8 mouse cellular contexts compared by ENCODE assay signal in the genomic region with DNA sequence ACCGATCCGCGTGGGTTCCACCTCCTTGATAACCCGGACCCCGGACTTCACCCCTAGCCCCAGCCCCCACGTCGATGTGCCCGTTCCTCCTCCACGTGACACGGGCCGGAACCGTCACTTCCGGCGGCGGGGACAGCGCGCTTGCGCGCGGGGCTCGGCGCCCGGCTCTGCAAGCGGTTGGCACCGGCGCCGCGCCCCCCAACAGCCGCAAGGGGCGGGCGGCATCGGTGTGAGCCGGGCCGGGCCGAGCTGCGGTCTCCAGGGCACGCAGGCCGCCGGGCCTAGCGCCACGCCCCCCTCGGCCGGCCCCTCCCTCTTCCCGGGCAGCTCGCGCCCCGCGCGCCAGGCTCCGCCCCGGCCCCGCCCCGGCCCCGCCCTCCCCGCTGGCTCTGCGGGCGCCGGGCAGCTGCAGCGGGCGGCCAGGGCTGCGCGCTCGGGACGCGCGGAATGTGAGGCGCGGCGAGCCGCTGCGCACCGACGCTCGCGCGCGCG. TPM values are rescaled to one million over a fixed set of nuclear protein-coding genes. Genes with fewer than 3 reads are reported as not detected.
DNase-seq lines count a peak whose midpoint lies in the region; TF ChIP-seq lines count a peak whose summit lies in the region.

Gene Bmp2k (plus strand): TSS at position 380 of the 492 bp plus-strand sequence.

- DNase-seq in adipocyte (ENCODE audit: low spot score): peak; percentile 87
- peak; percentile 91 for DNase-seq in gastrocnemius, postnatal 10 days
- peak; percentile 90 for DNase-seq in induced T-regulatory cell, adult 2 months (ENCODE audit: low read depth)
- DNase-seq in left cerebral cortex, adult 9 months (ENCODE audit: low spot score in 2 of 2): peak; percentile 80 to 87
- peak; percentile 86 to 90 for DNase-seq in right cerebral cortex, adult 2 months (ENCODE audit: low spot score in 2 of 2)
- DNase-seq in urinary bladder, postnatal 10 days (ENCODE audit: low spot score): peak; percentile 44

- H3K9me3 ChIP-seq in megakaryocyte, embryonic 14.5 days: no peaks in the 10 kb centered on the region

- H3K27ac ChIP-seq in cortical plate, adult 2 months (ENCODE audit: insufficient read depth, low read length): peak within 1 kb of the TSS; percentile 94

- no peak for TF ChIP-seq CTCF in cortical plate, adult 2 months (IDR thresholded peaks at IDR 0.05; ENCODE audit: extremely low read depth, insufficient read depth, low read length)

- H3K36me3 ChIP-seq in megakaryocyte, embryonic 14.5 days (replicated peaks; ENCODE audit: low read length): peaks cover 40% of the 10 kb centered on the region

- peak within 1 kb of the TSS; percentile 66 for H3K4me3 ChIP-seq in cortical plate, adult 2 months (ENCODE audit: insufficient read depth, low read length)
- peak within 1 kb of the TSS; percentile 98 for H3K4me3 ChIP-seq in megakaryocyte, embryonic 14.5 days (replicated peaks)

- 0 out of 2 replicates have a peak, but pooled peaks cover 1% of the 10 kb centered on the region for H3K4me1 ChIP-seq in cortical plate, adult 2 months (ENCODE audit: control insufficient read depth, insufficient read depth, low read length)
- H3K4me1 ChIP-seq in megakaryocyte, embryonic 14.5 days: peaks cover 70% of the 10 kb centered on the region

- 0 out of 2 replicates have a peak, but pooled peaks have one; percentile 7 for TF ChIP-seq POLR2A in cortical plate, adult 2 months (IDR thresholded peaks at IDR 0.05; ENCODE audit: extremely low read depth, insufficient read depth, low read length)

- H3K27me3 ChIP-seq in megakaryocyte, embryonic 14.5 days (replicated peaks): no peaks in the 10 kb centered on the region

RNA-seq across cellular contexts. Expression of gene Bmp2k, which starts in this region (rescaled TPM):
- polyA plus RNA-seq in cortical plate, adult 2 months (2012; rRNA removed): 9.1 and 10.5 TPM in 2 replicates
- total RNA-seq in gastrocnemius, postnatal 10 days (2021): 10 to 100 TPM; 12.6 to 15.1 TPM
- polyA plus RNA-seq in megakaryocyte, embryonic 14.5 days (2012; ENCODE audit: insufficient read depth, low replicate concordance): 11.6 and 15.5 TPM in 2 replicates

Comparison
In these comparisons a context has a peak if more than half of its experiments do, and no peak if none do; other contexts are left out.
1. Peak in every context shown above with its lines: DNase-seq, H3K4me3 ChIP-seq and H3K27ac ChIP-seq.